Mouse (Mus musculus): ENCODE measurements around the gene Farp2. TPM values are rescaled to one million over a fixed set of nuclear protein-coding genes. Genes with fewer than 3 reads are reported as not detected.

The Farp2 gene
- polyA plus RNA-seq, 1 experiment from 2014 or later = 9.2 TPM

- no peak overlapping the region for H3K27ac ChIP-seq
- no peaks in the 10 kb centered on the region for H3K4me1 ChIP-seq
- no peaks in the 10 kb centered on the region for H3K27me3 ChIP-seq
- no peak for ATAC-seq (replicated peaks; ENCODE audit: low FRiP score)
- peaks cover 16% of the 10 kb centered on the region for H3K36me3 ChIP-seq
- H3K9me3 ChIP-seq (replicated peaks) = no peaks in the 10 kb centered on the region
- H3K4me3 ChIP-seq (replicated peaks) = no peak overlapping the region
- no peak overlapping the region for H3K4me2 ChIP-seq
- WGBS = 60% methylated on average over 3 of the region's 3 CpGs
- no peak overlapping the region for H3K9ac ChIP-seq
These were observed 55.1 kb downstream of the Farp2 start for GRCm38 (mm10) chr1:93567013-93567412.

GRCm38 (mm10) chr1:93567717-93568497 is 56.0 kb downstream of the Farp2 start:
- WGBS = 65% methylated on average over 9 of the region's 9 CpGs
- no peaks in the 10 kb centered on the region for H3K4me1 ChIP-seq
- no peaks in the 10 kb centered on the region for H3K27me3 ChIP-seq
- H3K4me3 ChIP-seq (replicated peaks) = no peak overlapping the region
- H3K9ac ChIP-seq = no peak overlapping the region
- no peak overlapping the region for H3K4me2 ChIP-seq
- H3K9me3 ChIP-seq (replicated peaks) = no peaks in the 10 kb centered on the region
- H3K27ac ChIP-seq = no peak overlapping the region
- no peak for ATAC-seq (replicated peaks; ENCODE audit: low FRiP score)
- peaks cover 16% of the 10 kb centered on the region for H3K36me3 ChIP-seq

GRCm38 (mm10) chr1:93577066-93577465 is 65.2 kb downstream of the Farp2 start:
- WGBS = 84% methylated on average over 3 of the region's 3 CpGs
- no peak for ATAC-seq (replicated peaks; ENCODE audit: low FRiP score)

GRCm38 (mm10) chr1:93577861-93578260 is 66.0 kb downstream of the Farp2 start:
- no peak overlapping the region for H3K9ac ChIP-seq
- H3K36me3 ChIP-seq = peaks cover 35% of the 10 kb centered on the region
- H3K4me1 ChIP-seq = no peaks in the 10 kb centered on the region
- H3K4me2 ChIP-seq = no peak overlapping the region
- H3K27me3 ChIP-seq = no peaks in the 10 kb centered on the region
- 83% methylated on average over 4 of the region's 4 CpGs for WGBS
- no peak for ATAC-seq (replicated peaks; ENCODE audit: low FRiP score)
- H3K27ac ChIP-seq = no peak overlapping the region
- no peaks in the 10 kb centered on the region for H3K9me3 ChIP-seq (replicated peaks)
- H3K4me3 ChIP-seq (replicated peaks) = no peak overlapping the region

More at GRCm38 (mm10) chr1:93577066-93577465, 65.2 kb downstream of the Farp2 start:
- Histone ChIP-seq H3K9ac (no peak overlapping the region), H3K36me3 (peaks cover 32% of the 10 kb centered on the region), H3K4me2 (no peak overlapping the region), H3K4me3 (replicated peaks) (no peak overlapping the region), H3K27ac (no peak overlapping the region), H3K4me1 (no peaks in the 10 kb centered on the region), H3K27me3 (no peaks in the 10 kb centered on the region), H3K9me3 (replicated peaks) (no peaks in the 10 kb centered on the region)

- Histone ChIP-seq H3K4me2 (no peak overlapping the region), H3K27ac (no peak overlapping the region), H3K9ac (no peak overlapping the region), H3K9me3 (replicated peaks) (no peaks in the 10 kb centered on the region), H3K4me3 (replicated peaks) (no peak overlapping the region), H3K4me1 (no peaks in the 10 kb centered on the region), H3K27me3 (no peaks in the 10 kb centered on the region), H3K36me3 (peaks cover 40% of the 10 kb centered on the region)
- no peak for ATAC-seq (replicated peaks; ENCODE audit: low FRiP score)
- WGBS = 96% methylated on average over 7 of the region's 7 CpGs
These were observed 69.7 kb downstream of the Farp2 start for GRCm38 (mm10) chr1:93581545-93581944.

GRCm38 (mm10) chr1:93588346-93588745 is 76.5 kb downstream of the Farp2 start:
- H3K27ac ChIP-seq = peak overlapping the region; percentile 42
- ATAC-seq (replicated peaks; ENCODE audit: low FRiP score) = no peak
- no peak overlapping the region for H3K4me2 ChIP-seq
- no peak overlapping the region for H3K4me3 ChIP-seq (replicated peaks)
- no peaks in the 10 kb centered on the region for H3K9me3 ChIP-seq (replicated peaks)
- H3K9ac ChIP-seq = no peak overlapping the region
- H3K4me1 ChIP-seq = no peaks in the 10 kb centered on the region
- peaks cover 24% of the 10 kb centered on the region; the same call in 1 of the 2 replicates for H3K36me3 ChIP-seq
- 67% methylated on average over 3 of the region's 3 CpGs for WGBS
- no peaks in the 10 kb centered on the region for H3K27me3 ChIP-seq

DNA sequence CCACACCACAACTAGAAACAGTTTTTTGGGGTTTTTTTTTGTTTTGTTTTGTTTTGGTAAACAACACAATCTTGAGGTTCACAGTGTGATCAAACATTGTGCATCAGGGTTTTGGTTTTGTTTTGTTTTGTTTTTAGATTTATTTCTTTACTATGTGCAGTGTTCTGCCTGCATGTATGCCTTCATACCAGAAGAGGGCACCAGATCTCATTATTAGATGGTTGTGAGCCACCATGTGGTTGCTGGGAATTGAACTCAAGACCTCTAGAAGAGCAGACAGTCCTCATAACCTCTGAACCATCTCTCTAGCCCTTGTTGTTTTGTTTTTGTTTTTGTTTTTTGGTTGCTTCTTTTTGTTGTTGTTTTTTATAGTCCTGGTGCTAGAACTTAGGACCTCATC is 82.1 kb downstream of the Farp2 start:
- no peaks in the 10 kb centered on the region for H3K27me3 ChIP-seq
- no peaks in the 10 kb centered on the region for H3K4me1 ChIP-seq
- ATAC-seq (replicated peaks; ENCODE audit: low FRiP score) = no peak
- no peaks in the 10 kb centered on the region for H3K9me3 ChIP-seq (replicated peaks)
- H3K4me3 ChIP-seq (replicated peaks) = no peak overlapping the region
- H3K36me3 ChIP-seq = peaks cover 7% of the 10 kb centered on the region; the same call in 1 of the 2 replicates
- no peak overlapping the region for H3K27ac ChIP-seq
- no peak overlapping the region for H3K4me2 ChIP-seq
- H3K9ac ChIP-seq = no peak overlapping the region

- ATAC-seq (replicated peaks; ENCODE audit: low FRiP score) = no peak
- H3K4me3 ChIP-seq (replicated peaks) = no peak overlapping the region
- H3K27me3 ChIP-seq = no peaks in the 10 kb centered on the region
- WGBS = 75% methylated on average over 6 of the region's 6 CpGs
- H3K9ac ChIP-seq = no peak overlapping the region
- H3K27ac ChIP-seq = no peak overlapping the region
- H3K4me1 ChIP-seq = no peaks in the 10 kb centered on the region
- no peaks in the 10 kb centered on the region for H3K9me3 ChIP-seq (replicated peaks)
- H3K36me3 ChIP-seq = peaks cover 7% of the 10 kb centered on the region; the same call in 1 of the 2 replicates
- no peak overlapping the region for H3K4me2 ChIP-seq
These were observed 84.0 kb downstream of the Farp2 start for GRCm38 (mm10) chr1:93595916-93596315.

DNA sequence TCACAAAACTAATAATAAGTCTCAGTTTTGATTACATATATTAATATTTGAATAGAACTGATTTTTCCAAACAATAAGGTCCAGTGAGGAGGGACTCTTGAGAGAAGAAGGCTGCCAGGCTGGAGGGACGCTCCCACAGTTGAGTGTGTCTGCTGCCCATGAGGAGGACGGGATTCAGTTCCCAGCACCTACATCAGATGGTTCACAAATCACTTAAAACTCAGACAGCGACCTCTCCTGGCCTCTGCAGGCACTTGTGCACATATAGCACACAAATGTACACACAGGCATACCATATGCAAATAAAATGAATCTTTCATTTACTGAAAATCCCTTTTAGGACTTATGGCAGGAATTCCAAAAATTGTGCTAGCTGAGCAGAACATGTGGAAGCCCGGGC is 91.0 kb downstream of the Farp2 start:
- Histone ChIP-seq H3K27ac (no peak overlapping the region), H3K9ac (no peak overlapping the region), H3K4me1 (no peaks in the 10 kb centered on the region), H3K9me3 (replicated peaks) (no peaks in the 10 kb centered on the region), H3K4me2 (no peak overlapping the region), H3K27me3 (no peaks in the 10 kb centered on the region), H3K36me3 (no peaks in the 10 kb centered on the region), H3K4me3 (replicated peaks) (no peak overlapping the region)
- WGBS = 80% methylated on average over 4 of the region's 4 CpGs
- no peak for ATAC-seq (replicated peaks; ENCODE audit: low FRiP score)

- 93% methylated on average over 12 of the region's 12 CpGs for WGBS
- H3K27ac ChIP-seq = no peak overlapping the region
- H3K4me1 ChIP-seq = no peaks in the 10 kb centered on the region
- H3K27me3 ChIP-seq = no peaks in the 10 kb centered on the region
- no peak overlapping the region for H3K4me2 ChIP-seq
- no peaks in the 10 kb centered on the region for H3K36me3 ChIP-seq
- no peak for ATAC-seq (replicated peaks; ENCODE audit: low FRiP score)
- no peaks in the 10 kb centered on the region for H3K9me3 ChIP-seq (replicated peaks)
- H3K4me3 ChIP-seq (replicated peaks) = no peak overlapping the region
- no peak overlapping the region for H3K9ac ChIP-seq
These were observed 92.0 kb downstream of the Farp2 start for GRCm38 (mm10) chr1:93603921-93604320.

GRCm38 (mm10) chr1:93607090-93608083 is 95.5 kb downstream of the Farp2 start:
- H3K27ac ChIP-seq = no peak overlapping the region
- no peaks in the 10 kb centered on the region for H3K27me3 ChIP-seq
- H3K4me2 ChIP-seq = no peak overlapping the region
- H3K4me3 ChIP-seq (replicated peaks) = no peak overlapping the region
- no peak for ATAC-seq (replicated peaks; ENCODE audit: low FRiP score)
- H3K9me3 ChIP-seq (replicated peaks) = no peaks in the 10 kb centered on the region
- 70% methylated on average over 14 of the region's 14 CpGs for WGBS
- no peaks in the 10 kb centered on the region for H3K36me3 ChIP-seq
- H3K9ac ChIP-seq = no peak overlapping the region
- H3K4me1 ChIP-seq = no peaks in the 10 kb centered on the region

DNA sequence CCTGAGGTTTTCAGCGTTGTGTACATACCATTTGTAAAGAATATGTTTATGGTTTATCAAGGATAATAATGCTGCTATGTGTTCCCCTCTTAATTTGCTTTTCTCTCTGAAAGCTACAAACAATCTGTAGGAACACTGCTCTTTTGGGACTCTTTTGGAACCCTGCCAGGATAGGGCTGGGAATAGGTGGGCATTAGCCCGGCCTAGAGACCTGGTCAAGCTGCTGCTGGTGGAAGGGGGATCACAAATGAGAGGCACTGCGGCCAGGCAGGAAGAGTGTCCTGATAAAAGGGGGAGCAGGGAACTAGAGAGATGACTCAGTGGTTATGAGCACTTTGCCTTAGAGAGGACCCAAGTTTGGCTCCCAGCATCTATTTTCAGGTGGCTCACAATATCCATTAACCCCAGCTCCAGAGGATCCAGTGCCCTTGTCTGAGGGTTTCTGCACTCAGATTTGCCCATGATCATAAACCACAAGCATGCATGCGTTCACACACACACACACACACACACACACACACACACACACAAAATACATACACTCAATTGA is 96.9 kb downstream of the Farp2 start:
- Histone ChIP-seq H3K4me1 (no peaks in the 10 kb centered on the region), H3K27ac (no peak overlapping the region), H3K36me3 (0 out of 2 replicates have a peak, but pooled peaks cover 2% of the 10 kb centered on the region), H3K4me3 (replicated peaks) (no peak overlapping the region), H3K9me3 (replicated peaks) (no peaks in the 10 kb centered on the region), H3K4me2 (no peak overlapping the region), H3K9ac (no peak overlapping the region), H3K27me3 (no peaks in the 10 kb centered on the region)
- ATAC-seq (replicated peaks; ENCODE audit: low FRiP score) = no peak
- 80% methylated on average over 4 of the region's 4 CpGs for WGBS
